15 mouse cellular contexts compared by ENCODE assay signal in genomic region chr1:158770756-158771155, GRCm38 (mm10).
DNase-seq lines count a peak whose midpoint lies in the region.
"Had no signal": no experiment of that assay in that cellular context is flagged by ENCODE, and none has a peak within 500 bp of the region (broad histone marks: within the 10 kb centered on the region; RNA-seq: fewer than 3 reads in every experiment).

No protein-coding gene starts in this region.

- peak; percentile 11 for DNase-seq in cerebellum, adult 11-12 months
- DNase-seq in cerebellum, adult 11 months, result no peak
- DNase-seq in 3T3-L1 (ENCODE audit: low read depth, low spot score), result peak; percentile 20
- DNase-seq in brain, adult 2 months (ENCODE audit: low read depth, low spot score), result peak; percentile 76
- DNase-seq in cerebellum, postnatal 10 days, result peak; percentile 23 to 27
- no peak for DNase-seq in kidney, postnatal 36 days
- no peak for DNase-seq in layer of hippocampus, adult 8-10 months (ENCODE audit: low spot score in 2 of 2)
- DNase-seq: adrenal gland, adult 8-10 months; adrenal gland, postnatal 25 days; forebrain, postnatal 0 days; gastrocnemius, adult 2 months; gastrocnemius, postnatal 14 days; heart, adult 11 months; heart, postnatal 36 days; kidney, adult 18-20 months had no signal

Comparison
In these comparisons a context has a peak if more than half of its experiments do, and no peak if none do; other contexts are left out.
1. DNase-seq: peak in cerebellum, adult 11-12 months (single experiment), 3T3-L1 (single experiment), brain, adult 2 months (single experiment) and cerebellum, postnatal 10 days (2 of 2); none in cerebellum, adult 11 months (single experiment), kidney, postnatal 36 days (0 of 2) and layer of hippocampus, adult 8-10 months (0 of 2).